Mouse (Mus musculus): Measurements from ENCODE around the gene Mrc2. TPM values are rescaled to one million over a fixed set of nuclear protein-coding genes. Genes with fewer than 3 reads are reported as not detected.

The Mrc2 gene
- polyA plus RNA-seq, 1 experiment from 2014 or later, result 31.0 TPM

DNA sequence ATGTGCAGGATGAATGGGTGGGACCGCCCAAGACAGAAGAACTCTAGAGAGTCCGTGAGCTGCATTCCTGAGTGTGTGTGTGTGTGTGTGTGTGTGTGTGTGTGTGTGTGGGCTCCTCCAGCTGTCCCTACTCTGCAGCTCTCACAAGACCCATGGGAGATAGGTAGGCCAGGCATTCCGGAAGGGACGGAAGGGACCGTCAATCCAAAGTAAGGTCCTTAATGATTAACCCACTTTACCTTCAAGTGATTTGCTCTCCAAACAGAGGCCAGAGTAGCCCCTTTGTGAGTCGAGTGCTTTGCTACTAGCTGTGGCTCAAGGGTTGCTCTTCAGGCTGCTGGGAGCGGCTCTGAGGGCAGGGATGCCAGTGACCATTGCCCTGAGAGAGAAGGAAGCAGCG is 59.7 kb downstream of the Mrc2 start:
- peak; percentile 73 for ATAC-seq (ENCODE audit: low read depth)
- no peak overlapping the region for H3K4me2 ChIP-seq (ENCODE audit: low read depth, low read length)
- peaks cover 49% of the 10 kb centered on the region for H3K4me1 ChIP-seq (replicated peaks; ENCODE audit: control insufficient read depth, insufficient read depth, low read length)
- 44% methylated on average over 8 of the region's 8 CpGs for WGBS
- no peaks in the 10 kb centered on the region for H3K27me3 ChIP-seq (ENCODE audit: control insufficient read depth, insufficient read depth, low read depth, low read length)
- H3K27ac ChIP-seq (ENCODE audit: low read length), result peak overlapping the region; percentile 97
- H3K36me3 ChIP-seq (ENCODE audit: control insufficient read depth, insufficient read depth, low read length), result peaks cover 11% of the 10 kb centered on the region; the same call in 1 of the 2 replicates
- no peak overlapping the region for H3K4me3 ChIP-seq (ENCODE audit: low read length)
- H3K9ac ChIP-seq (ENCODE audit: low read length), result no peak overlapping the region; the same call in 1 of the 2 replicates
- H3K9me3 ChIP-seq (ENCODE audit: control insufficient read depth, low read length), result no peaks in the 10 kb centered on the region

DNA sequence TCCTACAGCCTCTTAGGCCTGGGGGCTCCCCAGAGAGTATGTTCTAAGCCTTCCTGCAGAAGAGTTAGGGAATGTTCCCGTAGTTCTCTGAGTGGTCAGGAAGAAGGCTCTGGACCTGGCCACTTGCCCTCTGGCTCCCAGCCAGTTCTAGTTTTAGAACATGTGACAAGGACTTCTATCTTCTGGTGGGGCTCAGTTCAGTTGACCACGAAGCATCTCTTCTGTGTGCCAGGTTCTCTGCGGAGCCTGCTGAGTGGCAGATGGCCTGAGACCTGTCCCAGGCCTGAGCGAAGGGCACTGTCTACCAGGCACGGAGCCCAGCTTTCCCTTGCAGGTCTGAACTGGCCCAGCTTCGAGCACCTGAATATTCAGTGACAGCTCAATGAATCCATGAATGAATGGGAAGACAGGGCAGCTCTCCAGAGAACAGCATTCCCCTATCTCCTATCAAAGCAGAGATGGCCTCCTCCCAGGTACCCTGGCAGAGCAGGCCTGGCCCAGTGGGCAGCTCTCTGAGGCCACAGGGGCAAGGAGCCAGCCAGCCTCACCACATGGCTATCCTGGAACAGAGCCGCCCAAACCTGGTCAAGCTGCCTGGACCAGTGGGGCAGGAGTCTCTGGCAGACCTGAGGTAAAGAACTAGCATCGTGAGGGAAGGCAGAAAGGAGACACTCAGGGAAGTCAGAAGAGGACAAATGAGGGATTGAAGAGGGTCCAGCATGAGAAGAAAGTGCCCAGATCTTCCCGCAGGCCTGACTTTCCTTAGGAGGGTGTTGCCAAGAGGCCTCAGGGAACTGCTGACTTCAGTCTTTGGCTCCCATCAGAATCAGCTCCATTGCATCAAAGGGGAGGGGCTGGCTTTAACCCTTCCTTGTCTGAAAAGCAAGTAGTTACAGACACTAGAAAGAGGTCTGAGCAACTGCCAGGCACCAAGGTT is 60.8 kb downstream of the Mrc2 start:
- peak overlapping the region; percentile 97 for H3K27ac ChIP-seq (ENCODE audit: low read length)
- no peak overlapping the region for H3K4me3 ChIP-seq (ENCODE audit: low read length)
- H3K27me3 ChIP-seq (ENCODE audit: control insufficient read depth, insufficient read depth, low read depth, low read length), result no peaks in the 10 kb centered on the region
- H3K4me1 ChIP-seq (replicated peaks; ENCODE audit: control insufficient read depth, insufficient read depth, low read length), result peaks cover 50% of the 10 kb centered on the region
- peak; percentile 68 for ATAC-seq (ENCODE audit: low read depth)
- H3K9me3 ChIP-seq (ENCODE audit: control insufficient read depth, low read length), result no peaks in the 10 kb centered on the region
- 15% methylated on average over 9 of the region's 9 CpGs for WGBS
- H3K36me3 ChIP-seq (ENCODE audit: control insufficient read depth, insufficient read depth, low read length), result peaks cover 11% of the 10 kb centered on the region; the same call in 1 of the 2 replicates
- H3K4me2 ChIP-seq (ENCODE audit: low read depth, low read length), result peak overlapping the region; percentile 13; the same call in 1 of the 2 replicates
- peak overlapping the region; percentile 49 for H3K9ac ChIP-seq (ENCODE audit: low read length)

DNA sequence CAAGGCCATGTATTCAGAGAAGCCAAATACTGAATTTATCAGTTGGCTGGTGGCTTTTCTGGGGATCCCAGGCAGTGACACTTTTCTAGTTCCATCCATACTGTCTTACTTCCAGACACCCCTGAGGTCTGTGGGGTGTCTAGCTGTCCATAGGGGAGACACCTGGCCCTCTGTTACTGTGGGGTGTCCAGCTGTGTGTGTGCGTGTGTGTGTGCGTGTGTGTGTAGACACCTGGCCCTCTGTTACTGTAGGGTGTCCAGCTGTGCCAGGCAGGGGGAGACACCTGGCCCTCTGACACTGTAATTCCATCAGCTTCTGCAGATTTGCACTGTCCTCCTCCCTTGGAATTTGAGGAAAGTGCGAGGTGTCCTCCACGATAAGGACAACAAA is 61.4 kb downstream of the Mrc2 start:
- no peaks in the 10 kb centered on the region for H3K27me3 ChIP-seq (ENCODE audit: control insufficient read depth, insufficient read depth, low read depth, low read length)
- no peak overlapping the region for H3K4me3 ChIP-seq (ENCODE audit: low read length)
- WGBS, result 69% methylated on average over 4 of the region's 4 CpGs
- no peaks in the 10 kb centered on the region for H3K9me3 ChIP-seq (ENCODE audit: control insufficient read depth, low read length)
- peaks cover 4% of the 10 kb centered on the region; the same call in 1 of the 2 replicates for H3K36me3 ChIP-seq (ENCODE audit: control insufficient read depth, insufficient read depth, low read length)
- no peak for ATAC-seq (ENCODE audit: low read depth)
- H3K27ac ChIP-seq (ENCODE audit: low read length), result peak overlapping the region; percentile 97
- H3K4me2 ChIP-seq (ENCODE audit: low read depth, low read length), result no peak overlapping the region
- H3K9ac ChIP-seq (ENCODE audit: low read length), result no peak overlapping the region; the same call in 1 of the 2 replicates
- peaks cover 56% of the 10 kb centered on the region for H3K4me1 ChIP-seq (replicated peaks; ENCODE audit: control insufficient read depth, insufficient read depth, low read length)

DNA sequence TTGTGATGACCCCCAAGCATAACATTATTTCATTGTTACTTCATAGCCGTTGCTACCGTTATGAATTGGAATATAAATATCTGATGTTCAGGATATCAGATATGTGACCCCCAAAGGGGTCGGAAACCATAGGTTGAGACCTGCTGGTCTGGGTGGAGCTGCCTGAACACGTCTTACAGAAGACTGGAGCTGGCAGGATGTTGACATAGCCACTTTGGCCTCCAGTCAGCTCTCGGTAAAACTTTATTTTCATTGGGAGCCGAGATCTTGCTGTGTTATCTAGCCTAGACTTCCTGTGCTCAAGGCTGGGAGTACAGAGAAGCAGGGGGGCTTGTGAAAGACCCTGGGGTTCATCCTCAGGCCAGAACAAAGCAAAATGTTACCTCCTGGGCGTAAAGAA is 63.9 kb downstream of the Mrc2 start:
- peak overlapping the region; percentile 88 for H3K27ac ChIP-seq (ENCODE audit: low read length)
- H3K9me3 ChIP-seq (ENCODE audit: control insufficient read depth, low read length), result no peaks in the 10 kb centered on the region
- H3K4me2 ChIP-seq (ENCODE audit: low read depth, low read length), result no peak overlapping the region
- no peak overlapping the region for H3K4me3 ChIP-seq (ENCODE audit: low read length)
- H3K9ac ChIP-seq (ENCODE audit: low read length), result no peak overlapping the region
- no peaks in the 10 kb centered on the region for H3K36me3 ChIP-seq (ENCODE audit: control insufficient read depth, insufficient read depth, low read length)
- 13% methylated on average over 7 of the region's 7 CpGs for WGBS
- no peaks in the 10 kb centered on the region for H3K27me3 ChIP-seq (ENCODE audit: control insufficient read depth, insufficient read depth, low read depth, low read length)
- ATAC-seq (ENCODE audit: low read depth), result no peak
- H3K4me1 ChIP-seq (replicated peaks; ENCODE audit: control insufficient read depth, insufficient read depth, low read length), result peaks cover 63% of the 10 kb centered on the region

DNA sequence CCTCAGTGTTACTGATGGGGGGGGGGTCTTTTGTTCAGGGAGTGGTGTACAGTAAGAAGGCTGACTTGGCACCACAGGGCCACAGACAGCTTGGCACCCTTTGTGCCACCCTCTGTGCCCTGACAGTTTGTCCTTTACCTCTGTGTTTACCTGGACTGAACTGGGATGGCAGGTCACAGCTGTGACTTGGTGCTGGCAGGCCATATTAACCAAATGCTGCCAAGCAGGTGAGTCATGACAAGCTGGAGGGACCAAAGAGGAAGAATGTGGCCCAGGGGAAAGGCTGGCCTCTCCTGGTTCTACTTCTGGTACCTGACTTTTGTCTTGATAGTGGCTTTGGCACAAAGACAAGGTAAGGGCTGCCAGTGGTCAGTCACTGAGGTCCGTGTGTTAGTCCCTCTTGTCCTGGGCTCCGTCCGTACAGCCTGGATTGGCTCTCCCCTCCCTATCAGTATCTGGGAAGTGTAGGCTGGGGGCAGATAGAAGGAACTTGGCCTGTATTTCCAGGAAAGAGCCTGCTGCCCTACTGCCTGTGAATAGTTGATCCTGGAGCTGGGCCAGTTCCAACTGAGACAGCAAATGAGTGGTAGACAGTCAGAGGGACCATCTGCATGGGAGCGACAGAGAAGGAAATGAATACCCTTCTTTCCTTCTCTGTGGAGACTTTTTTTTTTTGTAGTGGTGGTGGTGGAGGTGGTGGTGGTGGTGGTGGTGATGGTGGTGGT is 69.8 kb downstream of the Mrc2 start:
- no peak overlapping the region for H3K4me2 ChIP-seq (ENCODE audit: low read depth, low read length)
- WGBS, result 89% methylated on average over 3 of the region's 4 CpGs
- no peak for ATAC-seq (ENCODE audit: low read depth)

DNA sequence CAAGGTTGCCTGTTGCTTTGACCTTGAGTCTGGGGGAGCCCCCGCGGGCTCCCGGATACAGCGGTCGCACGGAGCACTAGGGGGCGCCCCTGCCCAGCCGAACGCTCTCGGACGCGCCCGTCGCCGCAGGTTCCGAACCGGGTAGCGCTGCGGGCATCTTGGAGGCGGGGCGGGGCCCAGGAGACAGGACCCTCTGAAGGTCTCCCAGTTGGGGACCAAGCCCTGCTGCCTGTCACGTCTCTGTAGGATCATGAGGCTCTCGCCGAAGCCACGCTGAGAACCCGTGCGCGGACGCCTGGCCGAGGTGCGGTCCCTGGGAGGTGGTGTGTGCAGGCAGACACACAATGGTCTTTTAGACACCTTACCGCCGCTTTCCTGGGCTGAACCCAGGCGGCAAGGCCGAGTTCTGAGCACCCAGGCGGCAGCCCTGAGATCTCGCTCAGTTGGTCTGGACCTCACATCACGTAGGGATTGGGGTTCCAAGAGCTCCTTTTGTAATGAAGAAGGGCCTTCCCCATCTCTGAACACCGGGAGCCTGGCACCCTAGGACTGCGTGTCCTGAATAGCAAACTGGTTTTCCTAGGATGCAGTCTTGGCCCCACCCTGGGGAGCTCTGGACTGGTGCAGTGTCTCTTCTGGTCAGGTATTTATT is 70.6 kb downstream of the Mrc2 start:
- peak; percentile 79 for ATAC-seq (ENCODE audit: low read depth)

More for the DNA sequence above, 69.8 kb downstream of the Mrc2 start:
- Histone ChIP-seq H3K27me3 (ENCODE audit: control insufficient read depth, insufficient read depth, low read depth, low read length) (no peaks in the 10 kb centered on the region), H3K9me3 (ENCODE audit: control insufficient read depth, low read length) (no peaks in the 10 kb centered on the region), H3K9ac (ENCODE audit: low read length) (no peak overlapping the region), H3K27ac (ENCODE audit: low read length) (no peak overlapping the region; the same call in 1 of the 2 replicates), H3K4me3 (ENCODE audit: low read length) (no peak overlapping the region), H3K36me3 (ENCODE audit: control insufficient read depth, insufficient read depth, low read length) (no peaks in the 10 kb centered on the region), H3K4me1 (replicated peaks; ENCODE audit: control insufficient read depth, insufficient read depth, low read length) (peaks cover 47% of the 10 kb centered on the region)

DNA sequence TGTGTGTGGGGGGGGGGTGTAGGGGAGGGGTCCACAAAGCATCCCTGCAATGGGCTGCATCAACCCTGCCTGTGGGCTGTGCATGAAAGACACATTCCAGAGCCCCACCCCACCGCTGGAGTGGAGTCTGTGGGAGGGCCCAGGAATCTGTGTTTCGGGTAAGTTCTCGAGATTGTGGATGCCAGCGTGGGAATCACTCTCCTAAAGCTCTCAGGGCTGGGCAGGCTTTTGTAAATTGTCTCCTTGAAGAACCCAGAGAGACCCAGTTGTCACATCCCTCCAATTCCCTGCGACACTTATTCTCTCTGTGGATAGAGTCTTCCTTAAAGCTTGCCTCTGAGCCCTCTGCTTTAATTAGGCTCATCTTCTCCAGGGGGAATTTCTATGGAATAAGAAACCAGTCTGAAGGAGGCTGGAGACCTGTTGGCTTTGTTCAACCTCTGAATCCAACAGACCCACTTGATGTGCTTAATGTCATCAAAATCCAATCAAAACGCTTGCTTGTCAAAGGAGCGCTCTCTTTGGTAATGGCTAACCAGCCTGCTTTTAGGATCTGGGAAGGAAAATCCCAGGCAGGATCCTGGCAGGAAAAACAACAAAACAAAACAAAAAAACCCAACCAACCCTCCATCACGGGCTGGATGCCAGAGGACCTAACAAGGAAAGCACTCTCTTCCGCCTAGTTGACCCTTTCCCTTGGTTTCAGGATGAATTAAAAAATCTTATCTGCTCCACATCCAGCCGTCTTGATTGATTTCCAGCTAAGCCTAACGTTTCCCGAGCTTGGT is 71.3 kb downstream of the Mrc2 start:
- no peaks in the 10 kb centered on the region for H3K36me3 ChIP-seq (ENCODE audit: control insufficient read depth, insufficient read depth, low read length)
- H3K4me3 ChIP-seq (ENCODE audit: low read length), result peak overlapping the region; percentile 60
- H3K27me3 ChIP-seq (ENCODE audit: control insufficient read depth, insufficient read depth, low read depth, low read length), result no peaks in the 10 kb centered on the region
- WGBS, result 26% methylated on average over 12 of the region's 12 CpGs
- H3K4me1 ChIP-seq (replicated peaks; ENCODE audit: control insufficient read depth, insufficient read depth, low read length), result peaks cover 40% of the 10 kb centered on the region
- peak overlapping the region; percentile 89 for H3K4me2 ChIP-seq (ENCODE audit: low read depth, low read length)
- no peaks in the 10 kb centered on the region for H3K9me3 ChIP-seq (ENCODE audit: control insufficient read depth, low read length)
- peak; percentile 51 for ATAC-seq (ENCODE audit: low read depth)
- peak overlapping the region; percentile 38 for H3K27ac ChIP-seq (ENCODE audit: low read length)
- H3K9ac ChIP-seq (ENCODE audit: low read length), result peak overlapping the region; percentile 71

More for the DNA sequence above, 70.6 kb downstream of the Mrc2 start:
- peak overlapping the region; percentile 60 for H3K4me3 ChIP-seq (ENCODE audit: low read length)
- no peaks in the 10 kb centered on the region for H3K9me3 ChIP-seq (ENCODE audit: control insufficient read depth, low read length)
- H3K27ac ChIP-seq (ENCODE audit: low read length), result peak overlapping the region; percentile 34; the same call in 1 of the 2 replicates
- peaks cover 47% of the 10 kb centered on the region for H3K4me1 ChIP-seq (replicated peaks; ENCODE audit: control insufficient read depth, insufficient read depth, low read length)
- H3K4me2 ChIP-seq (ENCODE audit: low read depth, low read length), result peak overlapping the region; percentile 89
- H3K9ac ChIP-seq (ENCODE audit: low read length), result peak overlapping the region; percentile 71
- H3K27me3 ChIP-seq (ENCODE audit: control insufficient read depth, insufficient read depth, low read depth, low read length), result no peaks in the 10 kb centered on the region
- no peaks in the 10 kb centered on the region for H3K36me3 ChIP-seq (ENCODE audit: control insufficient read depth, insufficient read depth, low read length)
- WGBS, result 2% methylated on average over 39 of the region's 40 CpGs

DNA sequence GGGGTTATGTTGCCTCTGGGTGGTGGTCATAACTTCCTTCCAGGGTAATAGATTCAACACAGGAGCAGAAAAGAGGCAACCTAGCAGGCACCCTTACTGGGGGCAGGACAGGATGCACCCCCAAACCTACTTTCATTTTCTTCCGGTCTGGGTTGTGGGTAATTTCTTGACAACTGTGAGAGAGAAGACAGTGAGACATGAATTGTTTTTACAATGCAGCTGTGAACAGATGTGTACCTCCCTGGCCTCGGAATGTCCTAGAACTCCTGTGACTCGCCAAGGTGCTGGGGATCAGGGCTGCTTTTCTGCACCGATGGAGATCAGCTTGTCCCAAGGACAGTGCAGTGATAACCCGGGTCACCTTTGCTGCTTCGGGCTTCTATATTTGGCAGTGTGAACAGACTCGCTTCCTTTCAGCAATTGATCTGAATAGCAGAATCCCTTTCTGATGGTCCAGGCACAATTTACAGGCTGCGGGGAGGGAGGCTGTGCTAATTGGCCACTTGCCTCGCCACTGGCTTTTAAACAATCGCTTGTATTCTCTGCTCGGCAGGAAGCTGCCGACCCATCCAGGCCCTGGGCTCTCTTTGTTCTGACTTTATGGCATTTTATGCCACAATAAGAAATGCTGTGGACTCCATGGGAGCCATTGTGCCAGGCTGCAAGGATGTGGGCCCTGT is 72.1 kb downstream of the Mrc2 start:
- Histone ChIP-seq H3K4me1 (replicated peaks; ENCODE audit: control insufficient read depth, insufficient read depth, low read length) (peaks cover 33% of the 10 kb centered on the region), H3K9ac (ENCODE audit: low read length) (peak overlapping the region; percentile 12), H3K4me3 (ENCODE audit: low read length) (peak overlapping the region; percentile 12; the same call in 1 of the 2 replicates)

More for the DNA sequence above, 72.1 kb downstream of the Mrc2 start:
- Histone ChIP-seq H3K4me2 (ENCODE audit: low read depth, low read length) (peak overlapping the region; percentile 89), H3K27me3 (ENCODE audit: control insufficient read depth, insufficient read depth, low read depth, low read length) (no peaks in the 10 kb centered on the region), H3K9me3 (ENCODE audit: control insufficient read depth, low read length) (no peaks in the 10 kb centered on the region), H3K27ac (ENCODE audit: low read length) (peak overlapping the region; percentile 38; the same call in 1 of the 2 replicates), H3K36me3 (ENCODE audit: control insufficient read depth, insufficient read depth, low read length) (no peaks in the 10 kb centered on the region)
- WGBS, result 16% methylated on average over 12 of the region's 12 CpGs
- no peak for ATAC-seq (ENCODE audit: low read depth)

Data from lung, embryonic 16.5 days (tissue).